Comparison of ENCODE assay signal across 10 mouse cellular contexts in the genomic region with DNA sequence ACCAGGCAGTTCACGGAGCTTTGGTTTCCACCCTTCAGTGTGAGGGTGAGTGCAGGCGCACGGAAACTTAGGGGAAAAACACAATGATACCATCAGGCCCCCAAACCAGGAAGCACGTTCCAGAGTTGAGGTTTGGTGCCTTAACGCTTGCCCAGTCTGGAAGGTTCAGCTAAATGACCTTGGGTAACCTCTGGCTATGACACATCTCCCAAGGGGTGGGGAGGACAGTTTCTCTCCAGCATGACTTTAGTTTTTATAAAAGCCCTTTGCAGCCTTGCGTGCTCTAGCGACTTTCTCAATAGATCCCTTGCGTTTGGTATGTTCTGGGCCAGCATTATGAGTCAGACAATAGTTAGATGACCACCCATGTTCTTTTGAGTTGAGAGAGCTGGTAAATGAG. TPM values are rescaled to one million over a fixed set of nuclear protein-coding genes. Genes with fewer than 3 reads are reported as not detected.
A peak's percentile ranks its signal among the peaks of the same experiment; 100 is the strongest.
DNase-seq lines count a peak whose midpoint lies in the region; ATAC-seq lines count a peak whose summit lies in the region.
"Had no signal": no experiment of that assay in that cellular context is flagged by ENCODE, and none has a peak within 500 bp of the region (broad histone marks: within the 10 kb centered on the region; RNA-seq: fewer than 3 reads in every experiment).

No protein-coding gene starts in this region.

- H3K36me3 ChIP-seq in heart, embryonic 11.5 days (ENCODE audit: control insufficient read depth, insufficient read depth, low read length) = no peaks in the 10 kb centered on the region
- H3K36me3 ChIP-seq in embryonic facial prominence, embryonic 14.5 days (ENCODE audit: control insufficient read depth, insufficient read depth, low read length) = no peaks in the 10 kb centered on the region
- no peaks in the 10 kb centered on the region for H3K36me3 ChIP-seq in forebrain, embryonic 16.5 days (ENCODE audit: control insufficient read depth, insufficient read depth)

- peaks cover 8% of the 10 kb centered on the region for H3K4me1 ChIP-seq in heart, embryonic 11.5 days (ENCODE audit: control insufficient read depth, insufficient read depth, low read length)
- H3K4me1 ChIP-seq in embryonic facial prominence, embryonic 14.5 days (ENCODE audit: control insufficient read depth, insufficient read depth, low read length) = peaks cover 13% of the 10 kb centered on the region; the same call in 1 of the 2 replicates
- H3K4me1 ChIP-seq in forebrain, embryonic 16.5 days (replicated peaks; ENCODE audit: control insufficient read depth, insufficient read depth, low read length) = no peaks in the 10 kb centered on the region

- H3K9me3 ChIP-seq in heart, embryonic 11.5 days (replicated peaks; ENCODE audit: control insufficient read depth, low read length) = no peaks in the 10 kb centered on the region
- H3K9me3 ChIP-seq in embryonic facial prominence, embryonic 14.5 days (ENCODE audit: control insufficient read depth, low read length) = no peaks in the 10 kb centered on the region
- no peaks in the 10 kb centered on the region for H3K9me3 ChIP-seq in forebrain, embryonic 16.5 days (ENCODE audit: control insufficient read depth, low read length)

- no peak overlapping the region for H3K27ac ChIP-seq in heart, embryonic 11.5 days (ENCODE audit: low read depth, low read length)
- H3K27ac ChIP-seq in embryonic facial prominence, embryonic 14.5 days (replicated peaks; ENCODE audit: low read depth, low read length) = no peak overlapping the region
- H3K27ac ChIP-seq in forebrain, embryonic 16.5 days (ENCODE audit: low read length) = no peak overlapping the region
- H3K27ac ChIP-seq: macrophage had no signal

- no peaks in the 10 kb centered on the region for H3K27me3 ChIP-seq in heart, embryonic 11.5 days (ENCODE audit: control insufficient read depth, insufficient read depth, low read length)
- H3K27me3 ChIP-seq in embryonic facial prominence, embryonic 14.5 days (replicated peaks; ENCODE audit: control insufficient read depth, insufficient read depth, low read length) = no peaks in the 10 kb centered on the region
- H3K27me3 ChIP-seq in forebrain, embryonic 16.5 days (replicated peaks; ENCODE audit: control insufficient read depth, insufficient read depth, low read length) = no peaks in the 10 kb centered on the region

- ATAC-seq in heart, embryonic 11.5 days (replicated peaks; ENCODE audit: insufficient number of reproducible peaks, low FRiP score, low TSS enrichment) = no peak
- 0 out of 2 replicates have a peak, but pooled peaks have one; percentile 30 for ATAC-seq in embryonic facial prominence, embryonic 14.5 days (ENCODE audit: low read depth)
- ATAC-seq in forebrain, embryonic 16.5 days = no peak
- ATAC-seq: forebrain, postnatal 0 days had no signal

- WGBS in heart, embryonic 11.5 days (ENCODE audit: insufficient replicate concordance) = 46% methylated on average over 8 of the region's 8 CpGs
- WGBS in embryonic facial prominence, embryonic 14.5 days = 43% methylated on average over 8 of the region's 8 CpGs
- 51% methylated on average over 8 of the region's 8 CpGs for WGBS in forebrain, embryonic 16.5 days

- peak; percentile 96 for DNase-seq in heart, adult 11 months
- DNase-seq in B cell, adult 2 months = peak; percentile 31 to 42
- DNase-seq in embryonic facial prominence, embryonic 14.5 days (ENCODE audit: low spot score) = peak; percentile 23
- peak; percentile 50 for DNase-seq in induced T-regulatory cell, adult 2 months (ENCODE audit: low read depth)
- DNase-seq in right cerebral cortex, adult 18-20 months = no peak
- no peak for DNase-seq in T-cell, adult 2 months (ENCODE audit: low spot score)
- DNase-seq: forebrain, postnatal 0 days had no signal

- no peak overlapping the region for H3K4me3 ChIP-seq in heart, embryonic 11.5 days (ENCODE audit: low read depth, low read length)
- H3K4me3 ChIP-seq in embryonic facial prominence, embryonic 14.5 days (ENCODE audit: low read depth, low read length) = no peak overlapping the region
- H3K4me3 ChIP-seq in forebrain, embryonic 16.5 days (replicated peaks; ENCODE audit: low read length) = no peak overlapping the region

- H3K4me2 ChIP-seq in heart, embryonic 11.5 days = no peak overlapping the region
- H3K4me2 ChIP-seq in embryonic facial prominence, embryonic 14.5 days (ENCODE audit: low read depth, low read length) = peak overlapping the region; percentile 11; the same call in 1 of the 2 replicates
- H3K4me2 ChIP-seq in forebrain, embryonic 16.5 days (ENCODE audit: low read length) = no peak overlapping the region

- H3K9ac ChIP-seq in heart, embryonic 11.5 days (ENCODE audit: low read depth, low read length) = no peak overlapping the region
- no peak overlapping the region for H3K9ac ChIP-seq in embryonic facial prominence, embryonic 14.5 days (ENCODE audit: low read depth, low read length)
- H3K9ac ChIP-seq in forebrain, embryonic 16.5 days (replicated peaks; ENCODE audit: low read depth, low read length) = no peak overlapping the region
- H3K9ac ChIP-seq: forebrain, postnatal 0 days had no signal

RNA-seq across cellular contexts. Expression of a gene that starts 8.8 kb away (rescaled TPM):
- polyA plus RNA-seq in heart, embryonic 11.5 days (2014; fragmentation: Nextera tagmentation; extraction: Ambion mirVana) = 10.1 and 12.5 TPM in 2 replicates
- polyA plus RNA-seq in embryonic facial prominence, embryonic 14.5 days (2014; fragmentation: Nextera tagmentation; extraction: Ambion mirVana) = 14.4 and 15.3 TPM in 2 replicates
- 5.1 and 5.4 TPM in 2 replicates for polyA plus RNA-seq in forebrain, embryonic 16.5 days (2015; fragmentation: Nextera tagmentation; extraction: Ambion mirVana)

Comparison
In these comparisons a context has a peak if more than half of its experiments do, and no peak if none do; other contexts are left out.
1. DNase-seq: peak in heart, adult 11 months (single experiment), B cell, adult 2 months (2 of 2), embryonic facial prominence, embryonic 14.5 days (single experiment) and induced T-regulatory cell, adult 2 months (single experiment); none in right cerebral cortex, adult 18-20 months (single experiment) and T-cell, adult 2 months (single experiment).